Mouse (Mus musculus): Measurements from ENCODE around the gene Nradd.

GRCm38 (mm10) chr9:110630171-110630570 lies 5.9 kb upstream of the Nradd start:
- no peak for TF ChIP-seq CTCF (IDR thresholded peaks at IDR 0.05; ENCODE audit: borderline replicate concordance, insufficient read depth, low read length)
- no peak for TF ChIP-seq POLR2A (IDR thresholded peaks at IDR 0.05; ENCODE audit: low read depth, low read length)
